Mouse (Mus musculus) cortical plate, adult 2 months (tissue): Measurements from ENCODE around the gene Plod1.

ENCODE experiments used
- CTCF ChIP-seq: fragments of 200-500 bp; IDR thresholded peaks from 2 replicates; pipeline ENCODE4 v1.5.1; 2011; ENCODE audit warnings: mild to moderate bottlenecking, control low read depth, low read length; ENCODE audit not compliant: insufficient read depth; ENCODE audit errors: extremely low read depth
- POLR2A ChIP-seq: fragments of 200-500 bp; IDR thresholded peaks from 2 replicates; pipeline ENCODE4 v1.6.1; 2011; ENCODE audit warnings: mild to moderate bottlenecking, low read length, control low read depth; ENCODE audit not compliant: insufficient read depth; ENCODE audit errors: extremely low read depth

DNA sequence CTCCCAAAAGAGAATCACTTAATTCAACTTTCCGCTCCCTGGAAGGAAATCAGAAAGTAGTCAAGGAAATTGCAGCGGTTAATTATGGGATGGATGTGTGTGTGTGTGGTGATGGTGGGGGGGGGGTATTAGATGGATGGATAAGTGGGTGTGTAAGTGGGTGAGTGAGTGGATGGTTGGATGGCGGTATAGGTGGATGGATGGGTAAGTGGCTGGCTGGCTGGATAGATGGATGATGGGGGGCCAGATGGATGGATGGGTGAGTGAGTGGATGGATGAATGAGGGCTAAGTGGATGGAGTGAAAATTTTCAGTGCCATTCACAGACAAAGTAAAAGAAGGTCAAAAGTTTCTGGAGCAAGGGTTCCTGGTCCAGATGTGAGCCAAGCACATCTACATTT is 454 bp upstream of the Plod1 start:
- TF ChIP-seq CTCF (no peak), POLR2A (no peak)
